Mouse (Mus musculus): ENCODE data around the gene Stub1.

The Stub1 gene

GRCm38 (mm10) chr17:25867836-25868600 lies 34.8 kb upstream of the Stub1 start:
- DNase-seq, result peak; percentile 59

- no peak for DNase-seq
Observed at GRCm38 (mm10) chr17:25867509-25867835, 34.3 kb upstream of the Stub1 start.

GRCm38 (mm10) chr17:25866172-25866571 lies 33.0 kb upstream of the Stub1 start:
- DNase-seq, result no peak

- no peak for DNase-seq
Observed at GRCm38 (mm10) chr17:25865288-25865687, 32.1 kb upstream of the Stub1 start.

GRCm38 (mm10) chr17:25864311-25864710 lies 31.1 kb upstream of the Stub1 start:
- DNase-seq, result no peak

GRCm38 (mm10) chr17:25863681-25864080 lies 30.5 kb upstream of the Stub1 start:
- no peak for DNase-seq

- DNase-seq, result no peak
Observed at GRCm38 (mm10) chr17:25861704-25862612, 28.8 kb upstream of the Stub1 start.

GRCm38 (mm10) chr17:25860832-25861703 lies 27.9 kb upstream of the Stub1 start, which contains the start of gene Wdr90:
TSS of gene Wdr90 (minus strand) at chr17:25861501.
- peak; percentile 97 for DNase-seq

GRCm38 (mm10) chr17:25860229-25860628 lies 27.0 kb upstream of the Stub1 start:
- no peak for DNase-seq

GRCm38 (mm10) chr17:25844396-25844901 lies 11.2 kb upstream of the Stub1 start, which contains the start of gene Rhot2:
TSS of gene Rhot2 (minus strand) at chr17:25844851.
- peak; percentile 97 for DNase-seq

- DNase-seq, result no peak
Observed at GRCm38 (mm10) chr17:25843636-25844395, 10.6 kb upstream of the Stub1 start.

GRCm38 (mm10) chr17:25843122-25843521 lies 9.9 kb upstream of the Stub1 start:
- DNase-seq, result no peak

- no peak for DNase-seq
Observed at GRCm38 (mm10) chr17:25842509-25842908, 9.3 kb upstream of the Stub1 start.

- DNase-seq, result no peak
Observed at GRCm38 (mm10) chr17:25841117-25841880, 8.1 kb upstream of the Stub1 start, which contains the start of gene Gm20683. TSS of gene Gm20683 (minus strand) at chr17:25841763.

GRCm38 (mm10) chr17:25840519-25840918 lies 7.3 kb upstream of the Stub1 start:
- no peak for DNase-seq

- no peak for DNase-seq
Observed at GRCm38 (mm10) chr17:25839455-25840235, 6.4 kb upstream of the Stub1 start.

- DNase-seq, result no peak
Observed at GRCm38 (mm10) chr17:25838904-25839303, 5.7 kb upstream of the Stub1 start.

- peak; percentile 38 for DNase-seq
Observed at GRCm38 (mm10) chr17:25837533-25837932, 4.3 kb upstream of the Stub1 start.

GRCm38 (mm10) chr17:25837076-25837410 lies 3.8 kb upstream of the Stub1 start, which contains the start of gene Rhbdl1:
TSS of gene Rhbdl1 (minus strand) at chr17:25837295.
- peak; percentile 80 for DNase-seq

Measured in embryo, embryonic 11 days (tissue).